Mouse (Mus musculus) megakaryocyte, embryonic 14.5 days (primary cell): ENCODE results near the gene Cep63. TPM values are rescaled to one million over a fixed set of nuclear protein-coding genes. Genes with fewer than 3 reads are reported as not detected.

Source experiments
- H3K27me3 ChIP-seq: replicated peaks from 2 replicates; pipeline ENCODE3; 2012; ENCODE audit warnings: inconsistent platforms
- H3K36me3 ChIP-seq: replicated peaks from 2 replicates; pipeline ENCODE3; 2012; ENCODE audit warnings: low read length, inconsistent platforms, mixed read lengths
- H3K4me1 ChIP-seq: 2 replicates; pipeline ENCODE4 v1.6.1; 2012; ENCODE audit warnings: inconsistent platforms
- H3K4me3 ChIP-seq: replicated peaks from 2 replicates; pipeline ENCODE3; 2012; ENCODE audit warnings: moderate library complexity, mild to moderate bottlenecking, inconsistent platforms
- H3K9me3 ChIP-seq: 2 replicates; pipeline ENCODE4 v1.6.1; 2012; ENCODE audit warnings: inconsistent platforms
- FLI1 ChIP-seq: IDR thresholded peaks from 2 replicates; pipeline ENCODE4 v1.6.1; 2012; ENCODE audit warnings: low read length, inconsistent platforms, mixed read lengths
- GATA1 ChIP-seq: IDR thresholded peaks from 3 replicates; pipeline ENCODE4 v1.6.1; 2012; ENCODE audit warnings: mixed read lengths, low read length, inconsistent platforms, borderline replicate concordance
- polyA plus RNA-seq: library from polyadenylated mRNA; stranded (reverse); fragments of >175 nt; gene quantifications from 2 replicates; pipeline ENCODE4 v1.2.3, GENCODE M21; 2012; ENCODE audit warnings: low replicate concordance; ENCODE audit not compliant: insufficient read depth

Cep63 gene
- polyA plus RNA-seq, 1 experiment: 16.3 TPM

DNA sequence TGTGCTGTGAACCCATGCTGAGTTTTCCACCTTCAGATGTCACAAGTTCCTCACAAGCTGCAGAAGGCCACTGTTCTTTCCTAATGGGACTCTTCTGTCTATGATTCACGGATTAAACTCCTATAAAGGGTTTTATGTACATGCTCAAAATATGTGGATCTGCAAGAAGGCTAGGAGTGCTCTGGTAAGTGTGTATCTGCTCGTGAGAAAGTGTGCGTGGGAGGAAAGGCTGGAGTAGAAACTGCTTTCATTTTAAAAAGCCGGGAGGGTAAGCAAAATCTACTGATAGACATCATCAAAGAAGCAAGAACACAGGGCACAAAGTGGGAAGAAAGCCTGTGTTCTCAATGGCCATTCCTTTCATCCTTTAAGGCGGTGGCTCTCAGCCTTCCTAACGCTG lies 20.7 kb upstream of the Cep63 start:
- no peak for TF ChIP-seq GATA1
- TF ChIP-seq FLI1: no peak
- Histone ChIP-seq H3K4me1 (peaks cover 58% of the 10 kb centered on the region), H3K9me3 (no peaks in the 10 kb centered on the region), H3K36me3 (no peaks in the 10 kb centered on the region), H3K27me3 (peaks cover 26% of the 10 kb centered on the region), H3K4me3 (no peak overlapping the region)

DNA sequence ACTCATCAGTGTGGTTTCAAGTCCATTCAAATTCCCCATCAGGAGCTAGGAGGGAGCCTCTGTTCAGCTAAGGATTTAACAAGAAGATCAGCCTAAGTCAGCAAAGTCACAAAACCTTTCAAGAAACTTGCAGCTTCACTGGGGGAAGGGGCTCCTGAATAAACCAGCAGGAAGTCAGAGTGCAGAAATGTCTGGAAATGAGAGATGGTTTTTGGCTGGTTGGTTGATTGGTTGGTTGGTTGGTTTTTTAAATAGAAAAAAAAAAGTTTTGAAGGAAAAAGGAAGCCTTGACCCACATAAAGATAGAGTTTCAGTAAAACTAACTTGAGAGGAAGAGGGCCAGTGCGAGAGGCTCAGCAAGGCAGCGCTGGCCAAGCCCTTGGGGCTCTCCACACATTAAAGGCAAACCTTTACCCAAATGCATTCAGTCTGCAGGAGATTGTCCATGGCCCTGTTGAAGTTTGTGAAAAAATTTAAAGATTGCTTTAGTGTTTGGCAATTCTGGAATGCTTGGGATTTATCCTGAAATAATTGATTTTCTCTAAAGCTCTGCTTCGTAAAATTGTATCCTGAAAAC lies 18.9 kb upstream of the Cep63 start:
- Histone ChIP-seq H3K4me1 (peaks cover 57% of the 10 kb centered on the region), H3K9me3 (no peaks in the 10 kb centered on the region), H3K36me3 (no peaks in the 10 kb centered on the region), H3K4me3 (no peak overlapping the region), H3K27me3 (peaks cover 19% of the 10 kb centered on the region)
- TF ChIP-seq FLI1 (no peak), GATA1 (no peak)

DNA sequence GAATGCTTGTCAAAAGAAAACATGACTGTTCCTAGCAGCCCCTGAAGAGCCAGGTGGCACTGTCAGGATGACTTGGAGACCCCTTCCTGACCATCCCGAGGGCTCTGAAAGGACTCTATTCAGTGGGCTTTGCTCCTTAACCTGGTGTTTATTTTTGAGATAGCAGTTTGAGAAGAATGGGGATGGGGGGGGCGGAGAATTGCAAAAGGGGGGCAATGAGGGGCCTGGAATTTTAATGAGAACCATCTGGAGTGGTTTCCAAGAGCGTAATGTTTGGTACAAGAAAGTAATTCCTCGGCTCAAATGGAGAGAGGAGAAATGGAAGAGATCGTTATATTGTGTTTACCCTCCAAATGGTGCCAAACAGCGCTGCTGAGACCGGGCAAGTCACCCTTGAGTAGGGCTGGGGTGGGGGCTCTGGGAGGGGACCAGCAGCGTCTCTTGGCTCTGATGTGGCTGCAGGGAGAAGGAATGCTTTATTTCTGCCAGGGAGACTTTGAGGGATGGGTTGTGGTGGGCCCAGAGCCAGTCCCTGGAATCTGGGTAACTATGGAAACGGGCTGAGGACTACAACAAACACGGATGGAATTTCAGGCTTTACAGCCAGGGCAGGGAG lies 17.3 kb upstream of the Cep63 start:
- TF ChIP-seq GATA1 (no peak), FLI1 (no peak)

DNA sequence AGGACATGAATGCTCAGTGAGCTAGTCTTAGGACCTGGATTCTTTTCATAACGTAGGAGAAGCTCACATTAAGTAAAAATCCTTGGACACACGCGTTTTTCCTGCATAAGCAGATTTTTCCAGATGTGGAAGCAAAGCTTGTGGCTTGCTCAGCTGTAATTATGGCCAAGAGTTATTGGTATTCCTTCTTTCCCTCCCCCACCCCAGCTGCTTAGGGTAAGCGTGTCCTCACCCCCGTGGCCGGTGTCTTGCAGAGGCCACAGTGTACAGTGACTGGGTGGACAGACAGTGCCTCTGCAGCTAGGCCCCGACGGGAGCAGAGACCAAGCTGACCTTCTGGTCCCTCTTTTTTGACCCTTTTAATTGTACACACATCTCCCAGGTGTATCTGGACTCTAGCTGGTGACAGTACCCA lies 16.7 kb upstream of the Cep63 start:
- no peak overlapping the region for H3K4me3 ChIP-seq
- peaks cover 62% of the 10 kb centered on the region for H3K4me1 ChIP-seq
- no peaks in the 10 kb centered on the region for H3K9me3 ChIP-seq
- no peak for TF ChIP-seq GATA1
- TF ChIP-seq FLI1: no peak
- no peaks in the 10 kb centered on the region for H3K36me3 ChIP-seq
- H3K27me3 ChIP-seq: peaks cover 16% of the 10 kb centered on the region

More for the DNA sequence above, 17.3 kb upstream of the Cep63 start:
- Histone ChIP-seq H3K36me3 (no peaks in the 10 kb centered on the region), H3K4me1 (peaks cover 62% of the 10 kb centered on the region), H3K27me3 (peaks cover 18% of the 10 kb centered on the region), H3K4me3 (no peak overlapping the region), H3K9me3 (no peaks in the 10 kb centered on the region)

DNA sequence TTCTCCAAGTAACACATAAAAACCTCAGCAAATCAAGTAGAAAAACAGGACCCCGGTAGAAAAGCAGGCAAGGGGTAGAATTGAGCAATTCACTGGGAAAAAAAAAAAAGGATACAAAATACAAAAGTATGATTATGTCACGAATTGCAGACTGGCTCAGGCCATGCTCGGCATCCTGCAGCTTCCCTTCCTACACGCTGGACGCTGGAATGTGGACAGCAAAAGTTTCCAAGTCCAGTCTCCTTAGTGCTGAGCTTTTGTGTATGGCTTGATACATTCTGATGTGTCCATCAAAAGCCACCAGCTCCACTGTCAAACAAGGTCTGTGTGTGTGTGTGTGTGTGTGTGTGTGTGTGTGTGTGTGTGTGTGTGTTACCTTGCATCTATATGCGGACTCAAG lies 15.2 kb upstream of the Cep63 start:
- no peak for TF ChIP-seq GATA1
- Histone ChIP-seq H3K36me3 (no peaks in the 10 kb centered on the region), H3K27me3 (peaks cover 24% of the 10 kb centered on the region), H3K9me3 (no peaks in the 10 kb centered on the region), H3K4me1 (peaks cover 65% of the 10 kb centered on the region), H3K4me3 (no peak overlapping the region)

DNA sequence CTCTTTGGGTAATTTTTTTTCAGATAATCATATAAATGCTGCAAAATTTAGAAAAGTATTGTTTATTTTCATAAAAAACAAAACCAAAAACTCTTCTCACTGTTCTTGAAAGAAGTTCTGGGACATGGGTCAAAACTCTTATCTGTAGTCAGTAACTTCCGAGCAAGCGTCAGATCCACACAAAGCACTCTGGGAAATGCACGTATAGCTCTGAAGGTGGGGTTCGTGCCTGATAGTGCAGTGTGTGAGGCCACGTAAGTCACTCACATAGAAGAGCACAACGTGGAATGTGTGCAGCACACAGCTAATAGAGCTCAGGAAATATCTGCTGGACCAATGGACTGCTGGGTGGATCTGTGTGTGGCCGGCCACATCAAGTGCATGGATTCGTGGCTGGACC lies 13.2 kb upstream of the Cep63 start:
- H3K4me1 ChIP-seq: peaks cover 45% of the 10 kb centered on the region
- H3K36me3 ChIP-seq: peaks cover 2% of the 10 kb centered on the region
- H3K9me3 ChIP-seq: no peaks in the 10 kb centered on the region
- TF ChIP-seq FLI1 (no peak), GATA1 (no peak)
- H3K27me3 ChIP-seq: peaks cover 24% of the 10 kb centered on the region
- no peak overlapping the region for H3K4me3 ChIP-seq

DNA sequence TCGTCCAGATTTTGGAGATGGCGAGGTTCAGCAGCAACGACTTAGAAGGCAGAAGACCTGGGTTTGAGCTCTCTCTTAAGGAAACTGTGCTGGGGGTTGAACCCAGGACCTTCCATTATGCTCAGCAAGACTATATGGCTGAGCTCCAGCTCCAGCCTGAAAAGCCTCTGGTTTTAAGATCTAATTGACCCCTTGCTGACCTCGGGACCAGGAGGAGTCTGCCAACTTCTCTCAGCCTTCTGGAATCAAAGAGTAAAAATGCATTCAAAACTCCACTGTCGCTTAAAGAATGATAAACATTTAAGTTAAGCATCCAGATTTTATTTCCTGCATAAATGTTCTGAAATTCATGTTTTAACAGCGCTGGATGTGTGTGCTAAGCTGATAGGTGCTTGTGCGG lies 12.6 kb upstream of the Cep63 start:
- Histone ChIP-seq H3K36me3 (peaks cover 7% of the 10 kb centered on the region), H3K4me1 (peaks cover 40% of the 10 kb centered on the region), H3K9me3 (no peaks in the 10 kb centered on the region), H3K27me3 (peaks cover 24% of the 10 kb centered on the region), H3K4me3 (no peak overlapping the region)
- TF ChIP-seq FLI1 (no peak), GATA1 (no peak)

DNA sequence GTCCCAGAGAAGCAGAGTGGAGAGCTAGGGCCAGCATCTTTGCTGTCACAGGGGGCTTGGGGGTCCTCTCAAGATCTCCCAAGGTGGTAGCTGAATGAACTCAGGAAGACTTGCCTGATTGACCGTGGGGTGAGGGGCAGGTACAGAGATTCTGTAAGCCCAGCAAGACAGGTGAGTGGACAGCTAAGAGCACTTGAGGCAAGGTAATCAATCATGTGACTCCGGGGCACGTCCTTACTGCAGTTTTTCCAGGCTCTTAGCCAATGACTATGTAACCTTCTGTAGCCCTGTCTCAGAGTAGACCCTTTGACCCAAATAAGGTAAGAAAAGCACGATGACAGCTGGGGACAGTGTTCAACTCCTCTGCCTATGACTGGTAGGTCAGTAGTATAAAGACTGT lies 10.8 kb upstream of the Cep63 start:
- peaks cover 14% of the 10 kb centered on the region for H3K36me3 ChIP-seq
- H3K4me1 ChIP-seq: peaks cover 35% of the 10 kb centered on the region
- TF ChIP-seq FLI1 (no peak), GATA1 (no peak)
- no peaks in the 10 kb centered on the region for H3K9me3 ChIP-seq
- H3K27me3 ChIP-seq: peaks cover 16% of the 10 kb centered on the region
- no peak overlapping the region for H3K4me3 ChIP-seq

DNA sequence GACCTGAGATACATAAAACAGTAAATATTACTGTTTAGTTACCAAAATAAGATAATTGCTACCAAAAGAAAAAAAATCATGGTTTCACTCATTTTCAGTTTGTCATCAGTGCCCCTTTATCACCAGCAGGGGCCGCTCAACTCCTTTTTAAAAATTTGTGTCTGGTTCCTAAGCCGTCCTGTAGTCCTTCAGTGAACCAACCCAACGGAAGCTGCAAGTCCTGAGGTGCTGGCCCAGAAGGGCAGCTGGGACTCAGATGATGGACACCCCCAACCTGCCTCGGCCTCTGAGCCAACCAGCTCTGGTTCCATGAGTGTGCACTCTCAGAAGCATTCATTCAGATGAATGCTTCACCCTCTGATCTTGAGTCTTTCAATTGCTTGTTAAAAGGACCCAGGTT lies 10.2 kb upstream of the Cep63 start:
- H3K4me1 ChIP-seq: peaks cover 37% of the 10 kb centered on the region
- H3K9me3 ChIP-seq: no peaks in the 10 kb centered on the region
- H3K27me3 ChIP-seq: peaks cover 13% of the 10 kb centered on the region
- no peak for TF ChIP-seq GATA1
- no peak for TF ChIP-seq FLI1
- peaks cover 16% of the 10 kb centered on the region for H3K36me3 ChIP-seq
- peak overlapping the region; percentile 71 for H3K4me3 ChIP-seq

DNA sequence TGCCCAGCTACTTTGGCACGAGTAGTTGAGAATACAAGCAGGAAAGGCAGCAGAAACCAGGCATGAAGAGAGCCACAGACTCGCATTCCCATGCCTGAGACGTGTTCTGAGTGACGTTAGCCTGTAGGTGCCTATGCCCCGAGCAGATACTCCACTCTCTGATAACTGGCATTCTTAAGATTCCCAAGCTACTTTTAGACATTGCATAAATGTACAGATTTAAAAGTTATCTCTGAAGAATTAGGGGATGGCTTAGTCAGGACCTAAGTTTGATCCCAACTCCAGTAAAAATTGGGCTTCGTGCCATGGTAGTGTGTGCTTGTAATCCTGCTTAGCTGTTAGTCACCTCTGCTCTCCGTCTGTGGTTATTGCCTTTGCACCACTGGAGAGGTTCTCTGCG lies 8.1 kb upstream of the Cep63 start:
- Histone ChIP-seq H3K4me1 (peaks cover 44% of the 10 kb centered on the region), H3K9me3 (no peaks in the 10 kb centered on the region), H3K4me3 (no peak overlapping the region), H3K36me3 (peaks cover 23% of the 10 kb centered on the region), H3K27me3 (peaks cover 10% of the 10 kb centered on the region)
- no peak for TF ChIP-seq GATA1
- TF ChIP-seq FLI1: no peak
